Mouse (Mus musculus) kidney, postnatal 14 days (tissue): ENCODE measurements around the gene Slc24a3.
A peak's percentile ranks its signal among the peaks of the same experiment; 100 is the strongest.

ENCODE experiments used
- DNase-seq: peaks from one replicate; pipeline ENCODE4 v3.0.0; 2022; ENCODE audit warnings: mixed read lengths

The Slc24a3 gene

GRCm38 (mm10) chr2:145462253-145462652, 294.7 kb downstream of the Slc24a3 start:
- no peak for DNase-seq

GRCm38 (mm10) chr2:145468701-145469325, 301.3 kb downstream of the Slc24a3 start:
- no peak for DNase-seq

- DNase-seq, result no peak
Measured at GRCm38 (mm10) chr2:145477484-145477883, 309.9 kb downstream of the Slc24a3 start.

- no peak for DNase-seq
Measured at GRCm38 (mm10) chr2:145479676-145480075, 312.1 kb downstream of the Slc24a3 start.

GRCm38 (mm10) chr2:145500231-145500630, 332.7 kb downstream of the Slc24a3 start:
- DNase-seq, result no peak

- DNase-seq, result no peak
Measured at GRCm38 (mm10) chr2:145501472-145501871, 333.9 kb downstream of the Slc24a3 start.

GRCm38 (mm10) chr2:145507702-145508101, 340.1 kb downstream of the Slc24a3 start:
- DNase-seq, result peak; percentile 7

- no peak for DNase-seq
Measured at GRCm38 (mm10) chr2:145510650-145511225, 343.2 kb downstream of the Slc24a3 start.

GRCm38 (mm10) chr2:145515956-145516355, 348.4 kb downstream of the Slc24a3 start:
- DNase-seq, result no peak

GRCm38 (mm10) chr2:145517346-145517745, 349.8 kb downstream of the Slc24a3 start:
- DNase-seq, result peak; percentile 76

GRCm38 (mm10) chr2:145522017-145522416, 354.5 kb downstream of the Slc24a3 start:
- DNase-seq, result no peak

- no peak for DNase-seq
Measured at GRCm38 (mm10) chr2:145523381-145523780, 355.8 kb downstream of the Slc24a3 start.

GRCm38 (mm10) chr2:145527151-145527550, 359.6 kb downstream of the Slc24a3 start:
- peak; percentile 39 for DNase-seq

GRCm38 (mm10) chr2:145530941-145531353, 363.4 kb downstream of the Slc24a3 start:
- no peak for DNase-seq

- no peak for DNase-seq
Measured at GRCm38 (mm10) chr2:145533086-145533485, 365.5 kb downstream of the Slc24a3 start.

- peak; percentile 42 for DNase-seq
Measured at GRCm38 (mm10) chr2:145535307-145535706, 367.8 kb downstream of the Slc24a3 start.

- no peak for DNase-seq
Measured at GRCm38 (mm10) chr2:145535774-145536173, 368.2 kb downstream of the Slc24a3 start.

- DNase-seq, result no peak
Measured at GRCm38 (mm10) chr2:145536986-145537385, 369.4 kb downstream of the Slc24a3 start.

- DNase-seq, result no peak
Measured at GRCm38 (mm10) chr2:145541695-145542094, 374.1 kb downstream of the Slc24a3 start.

- no peak for DNase-seq
Measured at GRCm38 (mm10) chr2:145546071-145546470, 378.5 kb downstream of the Slc24a3 start.

- DNase-seq, result no peak
Measured at GRCm38 (mm10) chr2:145554722-145555252, 387.2 kb downstream of the Slc24a3 start.

- DNase-seq, result no peak
Measured at GRCm38 (mm10) chr2:145555713-145556112, 388.2 kb downstream of the Slc24a3 start.

- peak; percentile 48 for DNase-seq
Measured at GRCm38 (mm10) chr2:145557361-145557931, 389.9 kb downstream of the Slc24a3 start.

- DNase-seq, result no peak
Measured at GRCm38 (mm10) chr2:145562493-145562892, 394.9 kb downstream of the Slc24a3 start.
